Mouse (Mus musculus) regulatory T cell (primary cell): ENCODE results near the gene Fads3.

Source experiments
- in situ Hi-C: fragments of 300-600 bp; cut with MboI, MseI; formaldehyde crosslinking; loops from one replicate; pipeline ENCODE4 v1.15.1; 2025; ENCODE audit warnings: high pct_unique_total_duplicates

Gene Fads3

GRCm38 (mm10) chr19:10041388-10042148, at the start of gene Fads3:
Gene Fads3 (plus strand): TSS chr19:10041569.
- in situ Hi-C loops, result no loop called here

GRCm38 (mm10) chr19:9992011-9992958, 49.1 kb upstream of the Fads3 start:
- in situ Hi-C loops, result loop anchor here (5.0 to 25.0 kb wide), 3 partner anchors 45 to 1105 kb away; partner anchors contain the start of genes 1810009A15Rik, Ganab, Gm49403 and Gm49416

- in situ Hi-C loops, result loop anchor here (5.0 to 25.0 kb wide), 3 partner anchors 44 to 1106 kb away; partner anchors contain the start of genes 1810009A15Rik, Ganab, Gm49403 and Gm49416
These were observed 48.2 kb upstream of the Fads3 start for GRCm38 (mm10) chr19:9993036-9993656.

GRCm38 (mm10) chr19:9997204-9998062, 43.9 kb upstream of the Fads3 start:
- in situ Hi-C loops, result loop anchor here (25.0 kb wide), 1 partner anchor 1110 kb away; the partner anchor contains the start of genes 1810009A15Rik, Ganab, Gm49403 and Gm49416

- in situ Hi-C loops, result loop anchor here (25.0 kb wide), 1 partner anchor 1111 kb away; the partner anchor contains the start of genes 1810009A15Rik, Ganab, Gm49403 and Gm49416
These were observed 43.3 kb upstream of the Fads3 start for GRCm38 (mm10) chr19:9998063-9998416.

- in situ Hi-C loops, result loop anchor here (25.0 kb wide), 1 partner anchor 1112 kb away; the partner anchor contains the start of genes 1810009A15Rik, Ganab, Gm49403 and Gm49416
These were observed 42.5 kb upstream of the Fads3 start for GRCm38 (mm10) chr19:9998736-9999486.

GRCm38 (mm10) chr19:10000330-10000729, 41.0 kb upstream of the Fads3 start:
- in situ Hi-C loops, result no loop called here

- in situ Hi-C loops, result no loop called here
These were observed 40.0 kb upstream of the Fads3 start, which contains the start of the genes Best1 and Rab3il1 for GRCm38 (mm10) chr19:10001206-10001969. Gene Best1 (minus strand): TSS chr19:10001633. Gene Rab3il1 (plus strand): TSS chr19:10001669.

- in situ Hi-C loops, result no loop called here
These were observed 37.7 kb upstream of the Fads3 start for GRCm38 (mm10) chr19:10003696-10004095.

- in situ Hi-C loops, result no loop called here
These were observed 30.0 kb upstream of the Fads3 start for GRCm38 (mm10) chr19:10011408-10011807.

- in situ Hi-C loops, result no loop called here
These were observed 28.5 kb upstream of the Fads3 start for GRCm38 (mm10) chr19:10012827-10013278.

- in situ Hi-C loops, result no loop called here
These were observed 28.0 kb upstream of the Fads3 start for GRCm38 (mm10) chr19:10013348-10013747.

GRCm38 (mm10) chr19:10013913-10014312, 27.5 kb upstream of the Fads3 start:
- in situ Hi-C loops, result no loop called here

GRCm38 (mm10) chr19:10014824-10015223, 26.5 kb upstream of the Fads3 start:
- in situ Hi-C loops, result no loop called here

- in situ Hi-C loops, result no loop called here
These were observed 25.9 kb upstream of the Fads3 start for GRCm38 (mm10) chr19:10015442-10015841.

- in situ Hi-C loops, result no loop called here
These were observed 25.2 kb upstream of the Fads3 start for GRCm38 (mm10) chr19:10016151-10016550.

- in situ Hi-C loops, result no loop called here
These were observed 23.5 kb upstream of the Fads3 start for GRCm38 (mm10) chr19:10017637-10018526.

- in situ Hi-C loops, result no loop called here
These were observed 22.9 kb upstream of the Fads3 start for GRCm38 (mm10) chr19:10018527-10018818.
